Mouse (Mus musculus) gastrocnemius, postnatal 14 days (tissue): ENCODE measurements around the gene Mid1ip1. TPM values are rescaled to one million over a fixed set of nuclear protein-coding genes. Genes with fewer than 3 reads are reported as not detected.

ENCODE experiments used
- total RNA-seq, 2 experiments: library from RNA; stranded (reverse); gene quantifications; 2 replicates each; pipeline ENCODE4 v1.2.3; 2021

The Mid1ip1 gene
- total RNA-seq, 2 experiments from 2014 or later, result 8.1 to 9.3 TPM

Other genes starting within 250 kb of the Mid1ip1 start
- gene Tspan7, start 229.9 kb upstream of the Mid1ip1 start, total RNA-seq, result 100 to 1,000 TPM; 153 to 163 TPM